Mouse (Mus musculus) forebrain, embryonic 14.5 days (tissue): ENCODE data around the gene Hus1. TPM values are rescaled to one million over a fixed set of nuclear protein-coding genes. Genes with fewer than 3 reads are reported as not detected.

ENCODE experiments used
- ATAC-seq: fragments of 200-750 bp; cut with Nextera tagmentation; 2 replicates; pipeline ENCODE4 v1.8.0; 2017; ENCODE audit warnings: mild to moderate bottlenecking, moderate library complexity
- DNase-seq: peaks from one replicate; pipeline ENCODE4 v3.0.0-alpha.2; 2015; ENCODE audit warnings: low spot score
- H3K27ac ChIP-seq: fragments of 300-500 bp; sonication (generic); 2 replicates; pipeline ENCODE4 v1.5.1; 2014; ENCODE audit warnings: low read depth, mild to moderate bottlenecking, control low read depth, low read length, moderate library complexity
- H3K27me3 ChIP-seq: fragments of 300-500 bp; sonication (generic); replicated peaks from 2 replicates; pipeline ENCODE4 v1.6.1; 2014; ENCODE audit warnings: low read length, control low read depth, mixed read lengths; ENCODE audit not compliant: control insufficient read depth, insufficient read depth
- H3K36me3 ChIP-seq: fragments of 300-500 bp; sonication (generic); 2 replicates; pipeline ENCODE4 v1.6.1; 2014; ENCODE audit warnings: low read length, control low read depth; ENCODE audit not compliant: control insufficient read depth, insufficient read depth
- H3K4me1 ChIP-seq: fragments of 300-500 bp; sonication (generic); 2 replicates; pipeline ENCODE4 v1.6.1; 2014; ENCODE audit warnings: antibody characterized with exemption, low read length, control low read depth; ENCODE audit not compliant: control insufficient read depth, insufficient read depth
- H3K4me2 ChIP-seq: fragments of 300-500 bp; sonication (generic); 2 replicates; pipeline ENCODE4 v1.6.1; 2014; ENCODE audit warnings: mild to moderate bottlenecking, control low read depth, low read length
- H3K4me3 ChIP-seq: fragments of 300-500 bp; sonication (generic); 2 replicates; pipeline ENCODE4 v1.5.1; 2014; ENCODE audit warnings: low read depth, low read length, control low read depth
- H3K9ac ChIP-seq: fragments of 300-500 bp; sonication (generic); 2 replicates; pipeline ENCODE4 v1.6.1; 2014; ENCODE audit warnings: mild to moderate bottlenecking, low read length, control low read depth, moderate library complexity
- H3K9me3 ChIP-seq: fragments of 300-500 bp; sonication (generic); replicated peaks from 2 replicates; pipeline ENCODE4 v1.6.1; 2016; ENCODE audit warnings: low read length, control low read depth, mixed read lengths; ENCODE audit not compliant: control insufficient read depth
- WGBS: fragments of 180-500 bp; shearing (Covaris S2); extraction: QIAGEN DNeasy Blood & Tissue Kit; methylation state at CpG from one replicate; pipeline ENCODE4 v1.1.7; 2014; 5-methylcytosine and 5-hydroxymethylcytosine counted together
- polyA plus RNA-seq: library from polyadenylated mRNA; unstranded; fragments of >200 nt; fragmentation: Nextera tagmentation; extraction: Ambion mirVana; gene quantifications from 2 replicates; pipeline ENCODE4 v1.2.1, GENCODE M21; 2014

Gene Hus1
- polyA plus RNA-seq, 1 experiment from 2014 or later, result 9.8 TPM

- no peaks in the 10 kb centered on the region for H3K9me3 ChIP-seq
- no peak overlapping the region for H3K27ac ChIP-seq
- H3K4me2 ChIP-seq, result no peak overlapping the region
- no peak for ATAC-seq
- no peaks in the 10 kb centered on the region for H3K27me3 ChIP-seq
- WGBS, result 93% methylated on average over 7 of the region's 7 CpGs
- H3K4me3 ChIP-seq, result no peak overlapping the region
- H3K4me1 ChIP-seq, result no peaks in the 10 kb centered on the region
- no peaks in the 10 kb centered on the region for H3K36me3 ChIP-seq
- DNase-seq, result no peak
- H3K9ac ChIP-seq, result no peak overlapping the region
Measured at GRCm38 (mm10) chr11:8968094-8968493, 42.9 kb downstream of the Hus1 start.

DNA sequence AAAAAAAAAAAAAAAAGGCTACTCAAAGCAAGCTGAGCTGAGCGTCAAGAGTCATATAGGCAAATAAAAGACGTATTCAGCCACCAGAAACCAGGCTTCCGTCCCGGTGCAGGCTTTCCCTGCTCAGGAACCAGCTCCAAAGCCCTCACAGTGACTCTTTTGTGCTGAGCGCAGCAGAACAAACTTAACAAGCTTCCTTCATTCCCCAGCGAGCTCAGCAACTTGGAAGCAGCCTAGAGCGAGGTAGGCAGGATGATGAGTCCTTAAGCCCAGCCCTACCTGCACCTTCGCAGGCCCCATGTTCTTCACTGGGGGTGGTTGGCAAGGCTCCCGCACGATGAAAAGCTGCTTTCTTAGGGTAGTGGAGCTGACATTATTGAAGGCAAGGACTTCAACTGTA, 52.4 kb downstream of the Hus1 start:
- no peak overlapping the region for H3K9ac ChIP-seq
- WGBS, result 30% methylated on average over 10 of the region's 10 CpGs
- no peaks in the 10 kb centered on the region for H3K27me3 ChIP-seq
- H3K4me2 ChIP-seq, result no peak overlapping the region
- DNase-seq (peak; percentile 37), ATAC-seq (no peak)
- no peaks in the 10 kb centered on the region for H3K9me3 ChIP-seq
- no peak overlapping the region for H3K4me3 ChIP-seq
- H3K27ac ChIP-seq, result no peak overlapping the region
- H3K4me1 ChIP-seq, result no peaks in the 10 kb centered on the region
- no peaks in the 10 kb centered on the region for H3K36me3 ChIP-seq

- H3K4me3 ChIP-seq, result no peak overlapping the region
- H3K36me3 ChIP-seq, result no peaks in the 10 kb centered on the region
- no peak for ATAC-seq
- no peak overlapping the region for H3K9ac ChIP-seq
- WGBS, result 58% methylated on average over 4 of the region's 4 CpGs
- no peaks in the 10 kb centered on the region for H3K27me3 ChIP-seq
- no peak overlapping the region for H3K27ac ChIP-seq
- H3K4me1 ChIP-seq, result no peaks in the 10 kb centered on the region
- DNase-seq, result no peak
- H3K4me2 ChIP-seq, result no peak overlapping the region
- no peaks in the 10 kb centered on the region for H3K9me3 ChIP-seq
Measured at GRCm38 (mm10) chr11:8958108-8958507, 52.9 kb downstream of the Hus1 start.

DNA sequence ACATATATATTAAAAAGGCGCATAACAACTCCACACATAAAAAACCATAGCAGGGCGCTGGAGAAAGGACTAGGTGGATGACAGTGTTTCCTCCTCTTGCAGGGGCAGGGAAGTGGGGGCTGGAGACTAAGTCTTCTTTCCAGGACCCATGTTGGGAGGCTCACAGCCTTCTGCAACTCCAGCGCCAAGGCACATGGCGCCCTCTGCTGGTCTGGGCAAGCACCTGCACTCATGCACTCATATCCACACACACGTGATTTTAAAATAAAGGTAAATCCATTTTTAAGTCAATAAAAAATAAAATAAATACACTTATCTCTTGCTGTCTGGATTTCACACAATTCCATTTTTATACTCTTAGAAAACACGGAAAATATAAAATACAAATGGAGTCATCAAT, 54.0 kb downstream of the Hus1 start:
- no peaks in the 10 kb centered on the region for H3K27me3 ChIP-seq
- H3K9me3 ChIP-seq, result no peaks in the 10 kb centered on the region
- 72% methylated on average over 6 of the region's 6 CpGs for WGBS
- DNase-seq, result no peak
- no peak overlapping the region for H3K9ac ChIP-seq
- no peak overlapping the region for H3K27ac ChIP-seq
- no peaks in the 10 kb centered on the region for H3K4me1 ChIP-seq
- ATAC-seq, result 0 out of 2 replicates have a peak, but pooled peaks have one; percentile 18
- no peak overlapping the region for H3K4me2 ChIP-seq
- no peaks in the 10 kb centered on the region for H3K36me3 ChIP-seq
- no peak overlapping the region for H3K4me3 ChIP-seq

DNA sequence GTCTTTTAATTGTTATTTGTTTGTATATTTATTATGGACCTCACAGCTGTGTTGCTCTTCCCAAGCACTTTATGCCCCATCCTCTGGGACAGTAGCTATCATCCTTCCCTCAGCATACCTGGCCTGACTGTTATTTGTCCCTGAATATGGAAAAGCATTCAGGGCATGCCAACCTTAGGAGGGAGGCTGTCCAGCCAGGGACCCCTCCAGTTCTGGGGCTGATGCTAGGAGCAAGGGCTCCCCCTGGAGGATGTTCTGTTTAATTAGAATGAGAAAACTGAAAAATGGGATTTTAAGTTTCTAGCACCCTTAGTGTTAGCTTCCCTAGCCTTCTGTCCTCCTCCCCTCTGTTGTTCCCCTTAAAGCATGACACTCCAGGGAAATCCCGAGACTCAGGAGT, 55.3 kb downstream of the Hus1 start:
- Histone ChIP-seq H3K9ac (no peak overlapping the region), H3K36me3 (no peaks in the 10 kb centered on the region), H3K4me1 (no peaks in the 10 kb centered on the region), H3K4me3 (no peak overlapping the region), H3K27ac (no peak overlapping the region), H3K27me3 (no peaks in the 10 kb centered on the region), H3K4me2 (no peak overlapping the region), H3K9me3 (no peaks in the 10 kb centered on the region)
- DNase-seq (peak; percentile 69), ATAC-seq (peak; percentile 66)
- 4% methylated on average over 1 of the region's 1 CpGs for WGBS

GRCm38 (mm10) chr11:8949765-8950430, 61.1 kb downstream of the Hus1 start:
- Histone ChIP-seq H3K9me3 (no peaks in the 10 kb centered on the region), H3K9ac (no peak overlapping the region), H3K4me2 (no peak overlapping the region), H3K36me3 (no peaks in the 10 kb centered on the region), H3K27ac (no peak overlapping the region), H3K4me1 (0 out of 2 replicates have a peak, but pooled peaks cover 2% of the 10 kb centered on the region), H3K27me3 (no peaks in the 10 kb centered on the region), H3K4me3 (no peak overlapping the region)
- WGBS, result 27% methylated on average over 6 of the region's 6 CpGs
- DNase-seq (peak; percentile 82), ATAC-seq (peak; percentile 75)

DNA sequence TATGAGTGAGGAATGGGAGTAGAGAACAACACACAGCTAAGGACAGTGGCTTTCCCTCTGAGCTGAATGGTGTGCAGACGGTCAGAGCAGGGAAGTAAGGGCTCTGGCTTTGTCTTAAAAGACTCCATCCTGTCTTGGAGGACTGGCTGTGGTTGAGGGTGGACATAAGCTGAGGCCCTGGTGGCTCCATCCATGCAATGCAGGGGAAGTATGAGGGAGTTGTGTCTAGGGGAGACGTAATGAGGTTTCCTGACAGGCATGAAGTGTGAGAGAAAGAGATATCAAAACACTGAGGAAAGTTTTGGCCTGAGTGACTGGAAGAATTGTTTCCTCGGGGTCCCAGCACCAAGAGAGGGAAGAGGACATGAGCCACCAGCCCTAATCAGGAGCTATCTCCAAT, 62.1 kb downstream of the Hus1 start:
- Histone ChIP-seq H3K9me3 (no peaks in the 10 kb centered on the region), H3K27ac (no peak overlapping the region), H3K9ac (no peak overlapping the region), H3K36me3 (no peaks in the 10 kb centered on the region), H3K4me2 (no peak overlapping the region), H3K27me3 (no peaks in the 10 kb centered on the region), H3K4me1 (0 out of 2 replicates have a peak, but pooled peaks cover 2% of the 10 kb centered on the region), H3K4me3 (no peak overlapping the region)
- ATAC-seq (no peak), DNase-seq (no peak)
- WGBS, result 63% methylated on average over 3 of the region's 3 CpGs

- H3K9me3 ChIP-seq, result no peaks in the 10 kb centered on the region
- H3K27me3 ChIP-seq, result no peaks in the 10 kb centered on the region
- no peak for ATAC-seq
- no peak overlapping the region for H3K9ac ChIP-seq
- H3K4me1 ChIP-seq, result no peaks in the 10 kb centered on the region
- DNase-seq, result no peak
- no peak overlapping the region for H3K4me2 ChIP-seq
- H3K4me3 ChIP-seq, result no peak overlapping the region
- no peak overlapping the region for H3K27ac ChIP-seq
- 86% methylated on average over 4 of the region's 4 CpGs for WGBS
- no peaks in the 10 kb centered on the region for H3K36me3 ChIP-seq
Measured at GRCm38 (mm10) chr11:8944114-8944513, 66.9 kb downstream of the Hus1 start.
